Mouse (Mus musculus): ENCODE data around the gene 4932438H23Rik. TPM values are rescaled to one million over a fixed set of nuclear protein-coding genes. Genes with fewer than 3 reads are reported as not detected.

4932438H23Rik gene
- 0.09 and 0.10 TPM in 2 replicates for polyA plus RNA-seq (2015; fragmentation: Nextera tagmentation; extraction: Ambion mirVana)

GRCm38 (mm10) chr16:91095022-91095421 lies at the start of gene 4932438H23Rik:
TSS of gene 4932438H23Rik (minus strand) at chr16:91095122.

GRCm38 (mm10) chr16:91044270-91045182 lies 50.4 kb downstream of the 4932438H23Rik start, which contains the start of gene Paxbp1:
TSS of gene Paxbp1 (minus strand) at chr16:91044543.

GRCm38 (mm10) chr16:91011021-91011683 lies 83.8 kb downstream of the 4932438H23Rik start, which contains the start of gene Synj1:
TSS of gene Synj1 (minus strand) at chr16:91011308.

Other genes with a start within 250 kb of the 4932438H23Rik start
- gene Cfap298, start 160.0 kb downstream of the 4932438H23Rik start, polyA plus RNA-seq (2015; fragmentation: Nextera tagmentation; extraction: Ambion mirVana): 47.6 and 52.4 TPM in 2 replicates
- 9.4 and 10.0 TPM in 2 replicates for gene Synj1, start 83.8 kb downstream of the 4932438H23Rik start, polyA plus RNA-seq (2015; fragmentation: Nextera tagmentation; extraction: Ambion mirVana)
- gene Paxbp1, start 50.6 kb downstream of the 4932438H23Rik start, polyA plus RNA-seq (2015; fragmentation: Nextera tagmentation; extraction: Ambion mirVana): 15.1 and 23.5 TPM in 2 replicates
- not detected in 2 replicates for gene Olig2, start 130.3 kb upstream of the 4932438H23Rik start, polyA plus RNA-seq (2015; fragmentation: Nextera tagmentation; extraction: Ambion mirVana)
- gene Olig1, start 174.7 kb upstream of the 4932438H23Rik start, polyA plus RNA-seq (2015; fragmentation: Nextera tagmentation; extraction: Ambion mirVana): 0.06 and 0.11 TPM in 2 replicates